Mouse (Mus musculus) kidney, postnatal 0 days (tissue): ENCODE measurements around the gene Sema3c. TPM values are rescaled to one million over a fixed set of nuclear protein-coding genes. Genes with fewer than 3 reads are reported as not detected.

Experiments
- ATAC-seq: fragments of 200-750 bp; cut with Nextera tagmentation; replicated peaks from 2 replicates; pipeline ENCODE4 v1.8.0; 2017; ENCODE audit warnings: low read depth, moderate number of reproducible peaks, moderate TSS enrichment, moderate library complexity; ENCODE audit not compliant: low FRiP score
- DNase-seq: peaks from one replicate; pipeline ENCODE4 v3.0.0-alpha.2; 2016; ENCODE audit warnings: low spot score
- H3K27ac ChIP-seq: fragments of 300-500 bp; sonication (generic); 2 replicates; pipeline ENCODE4 v1.5.1; 2014; ENCODE audit warnings: mild to moderate bottlenecking
- H3K27me3 ChIP-seq: fragments of 300-500 bp; sonication (generic); 2 replicates; pipeline ENCODE4 v1.6.1; 2014; ENCODE audit warnings: low read length, mixed read lengths; ENCODE audit not compliant: insufficient read depth
- H3K36me3 ChIP-seq: fragments of 300-500 bp; sonication (generic); 2 replicates; pipeline ENCODE4 v1.6.1; 2014; ENCODE audit warnings: low read length, mixed read lengths; ENCODE audit not compliant: insufficient read depth
- H3K4me1 ChIP-seq: fragments of 300-500 bp; sonication (generic); replicated peaks from 2 replicates; pipeline ENCODE4 v1.6.1; 2014; ENCODE audit warnings: antibody characterized with exemption, low read length, mixed read lengths; ENCODE audit not compliant: insufficient read depth
- H3K4me2 ChIP-seq: fragments of 300-500 bp; sonication (generic); 2 replicates; pipeline ENCODE4 v1.6.1; 2014; ENCODE audit warnings: mild to moderate bottlenecking, low read length, moderate library complexity, mixed read lengths
- H3K4me3 ChIP-seq: fragments of 300-500 bp; sonication (generic); replicated peaks from 2 replicates; pipeline ENCODE4 v1.5.1; 2014; ENCODE audit warnings: low read depth, low read length
- H3K9ac ChIP-seq: fragments of 300-500 bp; sonication (generic); 2 replicates; pipeline ENCODE4 v1.6.1; 2014; ENCODE audit warnings: low read depth, low read length
- H3K9me3 ChIP-seq: fragments of 300-500 bp; sonication (generic); replicated peaks from 2 replicates; pipeline ENCODE4 v1.6.1; 2016; ENCODE audit warnings: low read length, inconsistent platforms, mixed read lengths
- CTCF ChIP-seq: IDR thresholded peaks from 2 replicates; pipeline ENCODE4 v1.5.1; 2016; ENCODE audit warnings: antibody characterized with exemption, low read depth, mild to moderate bottlenecking, moderate library complexity
- WGBS: fragments of 180-500 bp; shearing (Covaris S2); extraction: QIAGEN DNeasy Blood & Tissue Kit; methylation state at CpG from one replicate; pipeline ENCODE4 v1.1.7; 2014; 5-methylcytosine and 5-hydroxymethylcytosine counted together
- polyA plus RNA-seq: library from polyadenylated mRNA; unstranded; fragments of >200 nt; fragmentation: Nextera tagmentation; extraction: Ambion mirVana; gene quantifications from 2 replicates; pipeline ENCODE4 v1.2.1, GENCODE M21; 2015

Sema3c gene
- polyA plus RNA-seq, 1 experiment from 2014 or later = 63.6 TPM

GRCm38 (mm10) chr5:17584299-17584945, 10.3 kb downstream of the Sema3c start:
- no peaks in the 10 kb centered on the region for H3K27me3 ChIP-seq
- WGBS = 56% methylated on average over 2 of the region's 2 CpGs
- no peak overlapping the region for H3K9ac ChIP-seq
- no peak overlapping the region for H3K4me2 ChIP-seq
- no peak overlapping the region for H3K4me3 ChIP-seq
- ATAC-seq (no peak), DNase-seq (no peak)
- no peaks in the 10 kb centered on the region for H3K36me3 ChIP-seq
- H3K4me1 ChIP-seq = no peaks in the 10 kb centered on the region
- no peak for TF ChIP-seq CTCF
- no peak overlapping the region for H3K27ac ChIP-seq
- H3K9me3 ChIP-seq = no peaks in the 10 kb centered on the region

- no peak for TF ChIP-seq CTCF
- Histone ChIP-seq H3K36me3 (no peaks in the 10 kb centered on the region), H3K27ac (no peak overlapping the region), H3K4me2 (no peak overlapping the region), H3K9ac (no peak overlapping the region), H3K27me3 (no peaks in the 10 kb centered on the region), H3K4me3 (no peak overlapping the region), H3K4me1 (no peaks in the 10 kb centered on the region), H3K9me3 (no peaks in the 10 kb centered on the region)
- WGBS = 83% methylated on average over 2 of the region's 2 CpGs
- DNase-seq (no peak), ATAC-seq (no peak)
Measured at GRCm38 (mm10) chr5:17586518-17587210, 12.6 kb downstream of the Sema3c start.

- Histone ChIP-seq H3K4me2 (no peak overlapping the region), H3K9me3 (no peaks in the 10 kb centered on the region), H3K27me3 (no peaks in the 10 kb centered on the region), H3K9ac (no peak overlapping the region), H3K4me3 (no peak overlapping the region), H3K36me3 (no peaks in the 10 kb centered on the region), H3K27ac (no peak overlapping the region), H3K4me1 (no peaks in the 10 kb centered on the region)
- no peak for TF ChIP-seq CTCF
- WGBS = 89% methylated on average over 3 of the region's 3 CpGs
- ATAC-seq = no peak
- no peak for DNase-seq
Measured at GRCm38 (mm10) chr5:17591908-17592307, 17.8 kb downstream of the Sema3c start.

- no peak overlapping the region for H3K27ac ChIP-seq
- H3K9ac ChIP-seq = no peak overlapping the region
- DNase-seq (no peak), ATAC-seq (no peak)
- no peak overlapping the region for H3K4me2 ChIP-seq
- no peaks in the 10 kb centered on the region for H3K4me1 ChIP-seq
- H3K4me3 ChIP-seq = no peak overlapping the region
- no peaks in the 10 kb centered on the region for H3K36me3 ChIP-seq
- TF ChIP-seq CTCF = no peak
- no peaks in the 10 kb centered on the region for H3K9me3 ChIP-seq
- H3K27me3 ChIP-seq = no peaks in the 10 kb centered on the region
- WGBS = 31% methylated on average over 4 of the region's 4 CpGs
Measured at GRCm38 (mm10) chr5:17601700-17602099, 27.6 kb downstream of the Sema3c start.

- no peaks in the 10 kb centered on the region for H3K36me3 ChIP-seq
- 38% methylated on average over 2 of the region's 2 CpGs for WGBS
- H3K27me3 ChIP-seq = no peaks in the 10 kb centered on the region
- H3K9ac ChIP-seq = no peak overlapping the region
- no peak overlapping the region for H3K27ac ChIP-seq
- H3K4me3 ChIP-seq = no peak overlapping the region
- DNase-seq (no peak), ATAC-seq (no peak)
- no peak overlapping the region for H3K4me2 ChIP-seq
- no peaks in the 10 kb centered on the region for H3K4me1 ChIP-seq
- no peak for TF ChIP-seq CTCF
- no peaks in the 10 kb centered on the region for H3K9me3 ChIP-seq
Measured at GRCm38 (mm10) chr5:17620619-17621018, 46.5 kb downstream of the Sema3c start.

GRCm38 (mm10) chr5:17622564-17622963, 48.5 kb downstream of the Sema3c start:
- no peak for TF ChIP-seq CTCF
- 96% methylated on average over 2 of the region's 2 CpGs for WGBS

More at GRCm38 (mm10) chr5:17622564-17622963, 48.5 kb downstream of the Sema3c start:
- Histone ChIP-seq H3K4me1 (no peaks in the 10 kb centered on the region), H3K27ac (no peak overlapping the region), H3K9ac (no peak overlapping the region), H3K27me3 (no peaks in the 10 kb centered on the region), H3K36me3 (no peaks in the 10 kb centered on the region), H3K4me2 (no peak overlapping the region), H3K4me3 (no peak overlapping the region), H3K9me3 (no peaks in the 10 kb centered on the region)
- DNase-seq = no peak
- ATAC-seq = no peak
